Mouse (Mus musculus) hindbrain, embryonic 14.5 days (tissue): ENCODE measurements around the gene Apoc1. TPM values are rescaled to one million over a fixed set of nuclear protein-coding genes. Genes with fewer than 3 reads are reported as not detected.

Experiments
- ATAC-seq: fragments of 200-750 bp; cut with Nextera tagmentation; 2 replicates; pipeline ENCODE4 v1.8.0; 2017; ENCODE audit warnings: moderate number of reproducible peaks, mild to moderate bottlenecking, moderate TSS enrichment, moderate library complexity; ENCODE audit not compliant: low FRiP score
- DNase-seq: peaks from one replicate; pipeline ENCODE4 v3.0.0-alpha.2; 2015; ENCODE audit warnings: low spot score
- H3K27ac ChIP-seq: fragments of 300-500 bp; sonication (generic); 2 replicates; pipeline ENCODE4 v1.5.1; 2014; ENCODE audit warnings: mild to moderate bottlenecking, moderate library complexity
- H3K27me3 ChIP-seq: fragments of 300-500 bp; sonication (generic); 2 replicates; pipeline ENCODE4 v1.6.1; 2014; ENCODE audit warnings: mild to moderate bottlenecking, low read length, mixed read lengths; ENCODE audit not compliant: control insufficient read depth, insufficient read depth
- H3K36me3 ChIP-seq: fragments of 300-500 bp; sonication (generic); replicated peaks from 2 replicates; pipeline ENCODE4 v1.6.1; 2014; ENCODE audit not compliant: control insufficient read depth, insufficient read depth
- H3K4me1 ChIP-seq: fragments of 300-500 bp; sonication (generic); replicated peaks from 2 replicates; pipeline ENCODE4 v1.6.1; 2014; ENCODE audit warnings: antibody characterized with exemption, low read length, mixed read lengths; ENCODE audit not compliant: control insufficient read depth, insufficient read depth
- H3K4me2 ChIP-seq: fragments of 300-500 bp; sonication (generic); replicated peaks from 2 replicates; pipeline ENCODE4 v1.6.1; 2014; ENCODE audit warnings: mild to moderate bottlenecking, moderate library complexity
- H3K4me3 ChIP-seq: fragments of 300-500 bp; sonication (generic); replicated peaks from 2 replicates; pipeline ENCODE4 v1.5.1; 2014; ENCODE audit warnings: mild to moderate bottlenecking, low read length
- H3K9ac ChIP-seq: fragments of 300-500 bp; sonication (generic); 2 replicates; pipeline ENCODE4 v1.6.1; 2014
- H3K9me3 ChIP-seq: fragments of 300-500 bp; sonication (generic); 2 replicates; pipeline ENCODE4 v1.6.1; 2016; ENCODE audit warnings: low read length; ENCODE audit not compliant: control insufficient read depth
- WGBS: fragments of 180-500 bp; shearing (Covaris S2); extraction: QIAGEN DNeasy Blood & Tissue Kit; methylation state at CpG from one replicate; pipeline ENCODE4 v1.1.7; 2014; 5-methylcytosine and 5-hydroxymethylcytosine counted together
- polyA plus RNA-seq: library from polyadenylated mRNA; unstranded; fragments of >200 nt; fragmentation: Nextera tagmentation; extraction: Ambion mirVana; gene quantifications from 2 replicates; pipeline ENCODE4 v1.2.1, GENCODE M21; 2014

The Apoc1 gene
- polyA plus RNA-seq, 1 experiment from 2014 or later = 2.5 TPM

GRCm38 (mm10) chr7:19698907-19699826 lies 6.7 kb upstream of the Apoc1 start, which contains the start of gene Apoe:
Apoe (minus strand) TSS chr7:19699188.
- H3K4me2 ChIP-seq = peak within 1 kb of the TSS; percentile 48
- no peak for DNase-seq
- under 1% methylated on average over 19 of the region's 20 CpGs for WGBS
- H3K27ac ChIP-seq = no peak within 1 kb of the TSS
- H3K27me3 ChIP-seq = no peaks in the 10 kb centered on the region
- peak within 1 kb of the TSS; percentile 28 for H3K4me3 ChIP-seq
- H3K36me3 ChIP-seq = peaks cover 23% of the 10 kb centered on the region
- peaks cover 18% of the 10 kb centered on the region for H3K4me1 ChIP-seq
- no peaks in the 10 kb centered on the region for H3K9me3 ChIP-seq
- ATAC-seq = peak; percentile 52
- peak within 1 kb of the TSS; percentile 44 for H3K9ac ChIP-seq

DNA sequence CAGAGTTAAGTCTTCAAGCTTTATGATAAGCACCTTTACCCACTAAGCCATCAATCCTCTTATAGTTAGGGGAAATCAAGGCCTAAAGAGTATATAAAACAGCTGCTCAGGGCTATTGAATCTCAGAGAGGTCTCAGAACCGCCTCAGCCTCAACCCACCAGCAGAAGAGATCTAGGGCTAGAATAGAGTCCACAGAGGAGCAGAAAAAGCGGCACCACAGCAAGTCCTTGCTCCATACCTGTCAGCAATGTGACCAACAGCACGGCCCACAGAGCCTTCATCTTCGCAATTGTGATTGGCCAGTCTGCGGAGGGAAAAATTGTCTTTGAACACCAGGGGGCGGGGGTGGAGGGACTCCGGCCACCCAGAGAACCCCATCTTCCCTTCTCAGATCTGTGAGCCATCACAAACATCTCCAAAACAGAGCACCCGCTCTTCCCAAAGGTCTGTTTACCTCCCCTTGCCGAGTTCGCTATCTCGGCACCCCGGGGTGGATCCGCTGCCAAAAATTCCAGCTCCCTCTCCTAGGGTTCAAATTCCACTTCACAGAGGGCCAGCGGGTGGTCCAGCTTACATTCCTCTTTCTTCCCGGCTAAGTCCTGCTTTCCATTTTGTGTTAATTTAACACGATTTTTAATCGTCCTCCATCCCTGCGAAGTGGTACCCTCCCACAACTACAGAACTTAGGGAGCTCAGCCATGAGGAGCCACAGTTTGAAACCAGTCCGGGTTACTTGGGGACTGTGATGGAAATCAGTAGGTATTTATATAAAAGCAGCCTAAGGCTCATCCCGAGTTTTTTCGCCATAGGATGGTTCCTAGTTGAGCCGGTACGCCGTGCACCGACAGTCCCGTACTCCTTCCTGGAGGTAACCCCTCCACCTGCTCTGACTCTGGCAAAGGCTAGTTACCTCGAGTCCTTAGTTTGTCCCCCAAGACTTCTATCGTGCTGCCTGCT lies 5.8 kb upstream of the Apoc1 start:
- H3K4me1 ChIP-seq = peaks cover 20% of the 10 kb centered on the region
- no peak overlapping the region for H3K27ac ChIP-seq
- peak overlapping the region; percentile 44 for H3K9ac ChIP-seq
- WGBS = 2% methylated on average over 28 of the region's 28 CpGs
- no peaks in the 10 kb centered on the region for H3K27me3 ChIP-seq
- H3K36me3 ChIP-seq = peaks cover 16% of the 10 kb centered on the region
- ATAC-seq (no peak), DNase-seq (no peak)
- peak overlapping the region; percentile 28 for H3K4me3 ChIP-seq
- no peaks in the 10 kb centered on the region for H3K9me3 ChIP-seq
- H3K4me2 ChIP-seq = peak overlapping the region; percentile 48

DNA sequence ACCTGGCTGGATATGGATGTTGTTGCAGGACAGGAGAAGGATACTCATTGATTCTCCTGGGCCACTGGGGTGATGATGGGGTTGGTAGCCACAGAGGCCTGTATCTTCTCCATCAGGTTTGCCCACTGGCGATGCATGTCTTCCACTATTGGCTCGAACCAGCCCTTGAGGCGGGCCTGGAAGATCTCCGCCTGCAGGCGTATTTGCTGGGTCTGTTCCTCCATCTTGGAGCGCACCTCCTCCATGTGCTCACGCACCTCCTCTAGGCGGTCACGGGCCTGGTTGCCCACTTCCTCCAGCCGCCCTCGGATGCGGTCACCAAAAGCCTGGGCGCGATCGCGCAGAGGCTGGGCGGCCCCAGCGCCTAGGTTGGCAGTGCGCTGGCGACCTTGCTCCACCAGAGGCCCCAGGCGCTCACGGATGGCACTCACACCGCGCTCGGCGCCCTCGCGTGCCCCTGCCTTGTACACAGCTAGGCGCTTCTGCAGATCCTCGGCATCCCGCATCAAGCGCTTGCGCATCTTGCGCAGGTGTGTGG lies 3.9 kb upstream of the Apoc1 start:
- Histone ChIP-seq H3K9me3 (no peaks in the 10 kb centered on the region), H3K4me1 (peaks cover 20% of the 10 kb centered on the region), H3K27ac (no peak overlapping the region), H3K4me3 (no peak overlapping the region), H3K9ac (no peak overlapping the region), H3K36me3 (0 out of 2 replicates have a peak, but pooled peaks cover 1% of the 10 kb centered on the region), H3K27me3 (no peaks in the 10 kb centered on the region), H3K4me2 (no peak overlapping the region)
- no peak for DNase-seq
- no peak for ATAC-seq
- 95% methylated on average over 34 of the region's 34 CpGs for WGBS

GRCm38 (mm10) chr7:19695881-19696280 lies 3.4 kb upstream of the Apoc1 start:
- H3K9ac ChIP-seq = no peak overlapping the region
- no peak overlapping the region for H3K27ac ChIP-seq
- H3K4me2 ChIP-seq = no peak overlapping the region
- DNase-seq = no peak
- H3K4me1 ChIP-seq = peaks cover 20% of the 10 kb centered on the region
- no peak for ATAC-seq
- no peaks in the 10 kb centered on the region for H3K27me3 ChIP-seq
- 87% methylated on average over 6 of the region's 6 CpGs for WGBS
- H3K4me3 ChIP-seq = no peak overlapping the region
- no peaks in the 10 kb centered on the region for H3K36me3 ChIP-seq
- H3K9me3 ChIP-seq = no peaks in the 10 kb centered on the region

DNA sequence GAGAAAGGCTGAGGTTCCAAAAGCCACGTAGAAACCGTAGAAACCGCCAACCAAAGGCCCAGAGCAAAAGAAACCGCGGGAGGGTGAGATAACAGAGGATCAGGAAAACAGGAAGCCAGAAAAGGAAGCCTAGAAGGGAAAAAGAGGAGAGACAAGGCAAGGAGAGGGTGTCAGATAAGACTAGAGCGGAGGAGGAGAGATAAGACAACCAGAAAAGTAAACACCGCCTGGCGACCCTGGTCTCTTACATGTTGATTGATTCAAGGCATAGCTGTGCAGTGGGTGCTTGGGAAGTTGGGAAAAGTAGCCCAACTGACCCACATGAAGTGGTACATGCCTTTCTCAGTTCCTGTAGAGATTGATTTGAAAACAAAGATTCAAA lies 2.7 kb upstream of the Apoc1 start:
- WGBS = 58% methylated on average over 8 of the region's 8 CpGs
- Histone ChIP-seq H3K9ac (no peak overlapping the region), H3K4me3 (no peak overlapping the region), H3K27ac (no peak overlapping the region), H3K36me3 (no peaks in the 10 kb centered on the region), H3K4me2 (no peak overlapping the region), H3K4me1 (peaks cover 20% of the 10 kb centered on the region), H3K9me3 (no peaks in the 10 kb centered on the region), H3K27me3 (no peaks in the 10 kb centered on the region)
- ATAC-seq = no peak
- no peak for DNase-seq

DNA sequence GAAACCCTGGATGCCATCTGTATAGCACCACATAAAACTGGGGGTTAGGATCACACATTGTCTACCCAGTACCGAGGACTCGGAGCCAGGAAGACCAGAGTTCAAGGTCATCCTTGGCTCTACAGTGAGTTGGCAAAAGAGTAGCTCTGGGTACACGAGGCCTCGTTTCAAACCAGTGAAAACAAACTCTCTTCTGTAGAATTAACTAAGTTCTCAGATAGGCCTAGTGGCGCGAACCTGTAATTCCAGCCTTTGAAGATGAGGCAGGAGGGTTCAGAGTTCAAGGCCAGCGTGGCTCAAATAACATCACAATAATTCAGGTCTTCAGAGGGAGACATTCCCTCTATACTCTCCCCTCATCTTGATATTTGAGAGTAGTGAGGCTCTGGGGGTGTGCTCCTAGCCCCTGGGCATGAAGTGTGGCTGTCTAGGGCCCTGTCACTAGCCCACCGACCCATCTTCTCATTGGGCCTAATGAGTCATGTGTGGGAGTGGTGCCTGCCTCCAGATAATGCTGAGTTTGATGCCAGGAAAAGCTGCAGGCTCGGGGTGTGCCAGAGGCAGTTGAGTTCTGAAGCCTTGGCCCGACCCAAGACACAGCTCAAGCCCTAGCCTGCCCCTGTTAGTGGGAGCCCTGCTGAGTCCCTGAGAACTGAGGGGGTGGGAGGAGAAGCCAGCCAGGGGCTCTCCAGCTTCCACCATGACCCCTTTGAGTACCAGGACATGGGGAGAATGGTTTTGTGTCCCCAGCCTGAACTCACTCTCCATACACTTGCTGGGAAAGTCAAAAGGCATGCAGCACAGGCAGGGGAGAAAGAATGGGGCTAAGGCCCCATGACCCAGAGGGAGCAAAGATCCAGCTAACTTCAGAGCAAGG lies 2.1 kb upstream of the Apoc1 start:
- 87% methylated on average over 10 of the region's 10 CpGs for WGBS
- no peak for DNase-seq
- no peak overlapping the region for H3K4me2 ChIP-seq
- no peak overlapping the region for H3K4me3 ChIP-seq
- no peaks in the 10 kb centered on the region for H3K9me3 ChIP-seq
- no peaks in the 10 kb centered on the region for H3K36me3 ChIP-seq
- no peak for ATAC-seq
- peaks cover 19% of the 10 kb centered on the region for H3K4me1 ChIP-seq
- H3K27ac ChIP-seq = no peak overlapping the region
- no peaks in the 10 kb centered on the region for H3K27me3 ChIP-seq
- no peak overlapping the region for H3K9ac ChIP-seq

DNA sequence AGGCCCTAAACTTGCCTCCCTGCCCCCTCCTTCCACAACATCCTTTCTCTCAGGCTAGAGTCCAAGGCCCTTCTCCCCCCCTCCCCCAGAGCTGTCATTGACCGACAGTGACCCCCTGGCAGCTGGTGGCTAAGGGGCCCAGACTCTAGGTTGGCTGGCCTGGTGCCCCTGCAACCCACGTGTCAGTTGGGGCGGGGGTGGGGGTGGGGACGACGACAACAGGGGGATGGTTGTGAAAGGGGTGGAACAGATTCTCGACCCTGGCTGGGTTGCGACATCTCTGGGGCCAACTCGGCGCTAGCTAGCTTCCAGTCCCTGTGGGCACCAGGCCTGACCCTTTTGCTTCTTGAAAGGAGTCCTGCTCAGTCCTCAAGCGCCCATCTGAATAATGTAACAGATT lies 961 bp upstream of the Apoc1 start:
- no peaks in the 10 kb centered on the region for H3K36me3 ChIP-seq
- H3K27ac ChIP-seq = no peak overlapping the region
- DNase-seq = no peak
- H3K4me2 ChIP-seq = no peak overlapping the region
- H3K9ac ChIP-seq = no peak overlapping the region
- H3K27me3 ChIP-seq = no peaks in the 10 kb centered on the region
- no peak overlapping the region for H3K4me3 ChIP-seq
- WGBS = 21% methylated on average over 9 of the region's 10 CpGs
- peaks cover 9% of the 10 kb centered on the region; the same call in 1 of the 2 replicates for H3K4me1 ChIP-seq
- ATAC-seq = no peak
- H3K9me3 ChIP-seq = no peaks in the 10 kb centered on the region

DNA sequence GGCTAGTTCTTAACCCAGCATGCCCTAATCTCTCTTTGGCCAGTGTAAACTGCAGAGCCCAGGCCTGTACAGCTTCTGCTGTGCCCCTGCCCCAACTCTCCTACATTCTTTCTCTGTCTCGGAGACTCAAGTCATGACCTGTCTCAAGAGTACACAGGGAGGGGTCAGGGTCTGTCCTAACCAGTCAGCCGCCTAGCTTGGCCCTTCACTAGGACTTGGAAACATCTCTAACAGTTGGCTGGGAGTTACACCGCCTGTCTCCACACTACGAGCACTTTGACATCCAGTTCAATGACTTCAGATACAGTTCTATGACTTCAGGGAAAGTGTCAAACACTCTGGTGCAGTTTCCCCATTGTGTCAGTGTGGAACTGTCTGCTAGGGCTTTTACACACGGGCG lies 1.0 kb downstream of the Apoc1 start:
- Histone ChIP-seq H3K9me3 (no peaks in the 10 kb centered on the region), H3K27ac (no peak overlapping the region), H3K4me2 (no peak overlapping the region), H3K4me1 (0 out of 2 replicates have a peak, but pooled peaks cover 3% of the 10 kb centered on the region), H3K9ac (no peak overlapping the region), H3K27me3 (no peaks in the 10 kb centered on the region), H3K36me3 (no peaks in the 10 kb centered on the region), H3K4me3 (no peak overlapping the region)
- ATAC-seq (no peak), DNase-seq (no peak)
- WGBS = 78% methylated on average over 6 of the region's 6 CpGs
